Mouse (Mus musculus) heart, embryonic 10.5 days (tissue): ENCODE measurements around the gene Gm867. TPM values are rescaled to one million over a fixed set of nuclear protein-coding genes. Genes with fewer than 3 reads are reported as not detected.

Source experiments
- DNase-seq: peaks from one replicate; pipeline ENCODE4 v3.0.0-alpha.2; 2017; ENCODE audit warnings: low spot score
- H3K27ac ChIP-seq: fragments of 300-500 bp; sonication (generic); 2 replicates; pipeline ENCODE4 v1.5.1; 2016; ENCODE audit warnings: mild to moderate bottlenecking
- H3K27me3 ChIP-seq: fragments of 300-500 bp; sonication (generic); 2 replicates; pipeline ENCODE4 v1.6.1; 2016; ENCODE audit warnings: mild to moderate bottlenecking; ENCODE audit not compliant: poor library complexity, insufficient read depth, severe bottlenecking
- H3K36me3 ChIP-seq: fragments of 300-500 bp; sonication (generic); 2 replicates; pipeline ENCODE4 v1.6.1; 2016; ENCODE audit warnings: mild to moderate bottlenecking, moderate library complexity
- H3K4me1 ChIP-seq: fragments of 300-500 bp; sonication (generic); 2 replicates; pipeline ENCODE4 v1.6.1; 2016; ENCODE audit warnings: mild to moderate bottlenecking
- H3K4me3 ChIP-seq: fragments of 300-500 bp; sonication (generic); 2 replicates; pipeline ENCODE4 v1.5.1; 2016; ENCODE audit warnings: mild to moderate bottlenecking, moderate library complexity
- H3K9me3 ChIP-seq: fragments of 300-500 bp; sonication (generic); 2 replicates; pipeline ENCODE4 v1.6.1; 2016; ENCODE audit warnings: mild to moderate bottlenecking, moderate library complexity
- WGBS: fragments of 180-500 bp; shearing (Covaris S2); methylation state at CpG from one replicate; pipeline ENCODE4 v1.1.7; 2016; 5-methylcytosine and 5-hydroxymethylcytosine counted together
- polyA plus RNA-seq: library from polyadenylated mRNA; unstranded; fragments of >200 nt; fragmentation: Nextera tagmentation; extraction: Ambion mirVana; gene quantifications from 2 replicates; pipeline ENCODE4 v1.2.1, GENCODE M21; 2016

Gene Gm867
- 0.39 and 0.76 TPM in 2 replicates for polyA plus RNA-seq

DNA sequence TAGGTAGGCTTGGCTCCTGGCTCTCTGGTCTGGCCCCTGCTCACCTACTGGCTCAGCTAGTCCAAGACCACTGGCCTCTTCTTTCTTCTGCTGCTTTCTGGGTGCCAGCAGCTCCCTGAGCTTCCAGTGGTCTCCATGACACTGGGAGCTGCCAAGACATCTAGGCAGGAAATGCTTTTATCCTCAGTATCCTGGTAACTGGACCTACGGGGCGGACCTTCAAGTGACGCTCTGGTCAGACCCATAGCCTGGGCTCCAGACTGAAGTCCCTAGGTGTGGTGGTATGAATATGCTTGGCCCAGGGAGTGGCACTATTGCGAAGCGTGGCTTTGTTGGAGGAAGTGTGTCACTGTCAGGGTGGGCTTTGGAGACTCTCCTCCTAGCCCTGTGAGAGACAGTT lies at the start of gene Gm867:
Gene Gm867 (minus strand): TSS at position 153 of the 400 bp plus-strand sequence.
- Histone ChIP-seq H3K27ac (peak within 1 kb of the TSS; percentile 52; the same call in 1 of the 2 replicates), H3K27me3 (peaks cover 22% of the 10 kb centered on the region), H3K4me1 (peaks cover 42% of the 10 kb centered on the region), H3K9me3 (no peaks in the 10 kb centered on the region), H3K36me3 (0 out of 2 replicates have a peak, but pooled peaks cover 2% of the 10 kb centered on the region), H3K4me3 (no peak within 1 kb of the TSS; the same call in 1 of the 2 replicates)
- DNase-seq = no peak
- WGBS = 73% methylated on average over 5 of the region's 5 CpGs

DNA sequence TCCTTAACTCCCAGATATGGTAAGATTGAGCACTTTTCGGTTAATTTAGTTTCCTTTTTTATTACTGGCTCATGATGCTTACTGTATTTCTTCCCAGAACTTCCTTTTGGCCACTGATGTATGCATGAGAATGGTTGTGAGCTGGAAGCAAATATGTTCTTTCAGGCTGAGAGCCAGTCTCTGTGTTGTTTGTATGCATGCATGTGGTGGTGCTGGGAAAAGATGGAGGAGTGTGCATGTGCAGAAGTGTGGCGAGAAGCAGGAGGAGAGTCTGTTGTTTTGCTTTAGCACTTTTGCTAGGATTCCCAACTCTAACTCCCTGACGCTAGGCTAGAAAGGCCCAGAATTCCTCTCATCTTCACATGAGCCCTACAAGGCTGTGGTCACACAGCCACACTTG lies 39.0 kb upstream of the Gm867 start:
- 84% methylated on average over 3 of the region's 3 CpGs for WGBS
- DNase-seq = no peak
- H3K4me3 ChIP-seq = no peak overlapping the region
- H3K36me3 ChIP-seq = no peaks in the 10 kb centered on the region
- no peak overlapping the region for H3K27ac ChIP-seq
- H3K9me3 ChIP-seq = no peaks in the 10 kb centered on the region
- no peaks in the 10 kb centered on the region for H3K27me3 ChIP-seq
- H3K4me1 ChIP-seq = no peaks in the 10 kb centered on the region

DNA sequence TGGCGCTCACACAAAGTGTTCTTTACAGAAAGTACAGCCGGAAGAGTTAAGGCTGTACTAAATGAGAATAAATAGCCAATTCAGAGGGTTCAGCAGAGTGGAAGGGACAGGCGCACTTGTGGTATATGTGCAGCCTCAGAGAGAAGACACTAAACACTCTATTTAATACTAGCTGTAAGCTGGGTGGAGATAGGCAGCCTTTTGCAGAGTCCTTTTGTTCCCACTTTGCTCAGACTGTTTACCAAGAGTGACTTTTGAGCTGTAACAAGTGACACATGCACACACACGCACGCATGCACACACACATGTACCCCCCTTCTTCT lies 38.3 kb upstream of the Gm867 start:
- no peak for DNase-seq
- Histone ChIP-seq H3K27me3 (no peaks in the 10 kb centered on the region), H3K27ac (no peak overlapping the region), H3K9me3 (no peaks in the 10 kb centered on the region), H3K36me3 (no peaks in the 10 kb centered on the region), H3K4me3 (no peak overlapping the region), H3K4me1 (no peaks in the 10 kb centered on the region)
- 86% methylated on average over 5 of the region's 5 CpGs for WGBS

DNA sequence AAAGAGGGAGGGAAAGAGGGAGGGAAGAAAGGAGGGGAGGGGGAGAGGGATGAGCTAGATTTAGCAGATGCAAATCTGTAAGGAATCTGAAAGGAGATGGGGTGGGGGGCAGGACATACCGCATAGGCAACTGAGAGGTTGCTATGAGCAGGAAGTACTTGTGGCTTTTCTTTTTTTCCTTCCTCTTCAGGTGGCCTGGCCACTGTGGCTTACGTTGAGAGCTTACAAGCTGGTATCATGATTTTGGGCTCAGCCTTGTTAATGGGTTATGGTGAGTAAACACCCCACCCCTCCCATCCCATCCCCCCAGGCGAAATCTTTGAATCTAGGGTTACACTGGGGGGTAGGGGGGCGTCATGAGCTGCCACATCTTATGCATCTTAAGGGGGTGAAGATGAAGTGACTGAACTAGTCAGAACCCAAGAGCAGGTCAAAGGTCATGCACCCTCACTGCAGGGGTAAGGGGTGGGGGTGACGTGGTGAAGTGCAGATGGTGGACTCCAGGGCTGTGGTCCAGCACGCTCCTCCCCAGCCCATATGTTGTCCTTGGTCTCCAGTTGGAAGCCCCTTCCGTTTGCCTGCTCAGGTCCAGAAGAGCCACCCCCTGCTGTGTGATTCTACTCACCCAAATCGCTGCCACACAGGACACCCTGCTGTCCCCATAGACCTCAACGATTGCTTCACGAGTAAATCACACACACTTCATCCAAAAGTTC lies 37.8 kb upstream of the Gm867 start:
- H3K4me3 ChIP-seq = no peak overlapping the region
- H3K36me3 ChIP-seq = no peaks in the 10 kb centered on the region
- H3K4me1 ChIP-seq = no peaks in the 10 kb centered on the region
- no peaks in the 10 kb centered on the region for H3K9me3 ChIP-seq
- H3K27me3 ChIP-seq = no peaks in the 10 kb centered on the region
- WGBS = 38% methylated on average over 10 of the region's 10 CpGs
- DNase-seq = no peak
- no peak overlapping the region for H3K27ac ChIP-seq

DNA sequence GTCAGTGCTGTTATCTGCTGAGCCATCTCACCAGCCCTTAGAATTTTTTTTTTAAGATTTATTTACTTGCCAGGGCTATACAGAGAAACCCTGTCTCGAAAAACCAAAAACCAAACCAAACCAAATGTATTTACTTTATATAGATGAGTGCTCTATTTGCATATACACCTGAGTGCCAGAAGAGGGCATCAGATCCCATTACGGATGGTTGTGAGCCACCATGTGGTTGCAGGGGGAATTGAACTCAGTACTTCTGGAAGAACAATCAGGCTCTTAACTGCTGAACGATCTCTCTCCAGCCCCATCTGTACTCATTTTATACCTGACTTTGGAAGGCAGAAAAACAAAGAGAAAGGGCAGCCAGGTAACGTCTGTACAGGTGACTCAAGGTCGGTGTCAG lies 34.7 kb upstream of the Gm867 start:
- Histone ChIP-seq H3K27me3 (no peaks in the 10 kb centered on the region), H3K9me3 (0 out of 2 replicates have a peak, but pooled peaks cover 2% of the 10 kb centered on the region), H3K4me3 (no peak overlapping the region), H3K4me1 (no peaks in the 10 kb centered on the region), H3K36me3 (no peaks in the 10 kb centered on the region), H3K27ac (no peak overlapping the region)
- WGBS = 71% methylated on average over 5 of the region's 5 CpGs
- no peak for DNase-seq

DNA sequence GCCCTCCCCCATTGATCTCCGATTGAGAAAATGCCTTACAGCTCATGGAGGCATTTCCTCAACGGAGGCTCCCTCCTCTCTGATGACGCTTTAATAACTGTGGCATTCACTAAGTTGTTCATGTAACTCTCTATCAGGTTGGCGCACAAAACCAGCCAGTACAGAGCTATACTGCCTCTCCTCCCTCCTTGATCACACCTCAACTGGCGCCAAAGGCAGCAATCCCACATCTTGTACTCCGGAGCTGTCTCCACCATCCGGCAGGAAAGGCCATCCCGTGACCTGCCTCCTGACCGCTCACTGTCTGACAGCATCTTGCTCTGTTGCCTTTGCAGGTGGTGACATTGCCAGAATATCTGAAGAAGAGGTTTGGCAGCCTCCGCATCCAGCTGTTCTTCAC lies 33.4 kb upstream of the Gm867 start:
- no peaks in the 10 kb centered on the region for H3K27me3 ChIP-seq
- WGBS = 84% methylated on average over 10 of the region's 10 CpGs
- DNase-seq = no peak

DNA sequence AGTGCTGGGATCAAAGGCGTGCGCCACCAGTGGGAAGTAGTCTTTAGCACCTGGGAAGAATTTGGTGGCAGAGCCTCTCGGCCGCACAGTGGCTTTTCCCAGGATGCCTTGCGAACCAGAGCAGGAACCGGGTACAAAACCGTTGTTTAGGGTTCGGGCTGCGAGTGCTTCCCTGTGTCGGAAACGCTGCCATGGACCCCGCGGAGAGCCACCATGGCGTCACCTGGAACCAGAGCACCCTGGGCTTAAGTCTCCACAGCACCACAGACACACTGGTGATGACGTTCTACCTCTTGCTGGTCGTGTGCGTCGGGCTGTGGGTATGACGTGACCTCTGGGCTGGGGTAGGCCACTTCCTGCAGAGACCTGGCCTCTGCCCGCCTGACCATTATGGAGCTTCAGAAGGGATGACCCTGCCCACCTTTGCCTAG lies 13.9 kb upstream of the Gm867 start, which contains the start of gene Gm5134:
Gene Gm5134 (plus strand): TSS at position 134 of the 431 bp plus-strand sequence.
- no peaks in the 10 kb centered on the region for H3K36me3 ChIP-seq
- H3K9me3 ChIP-seq = no peaks in the 10 kb centered on the region
- H3K27ac ChIP-seq = peak within 1 kb of the TSS; percentile 48; the same call in 1 of the 2 replicates
- WGBS = 22% methylated on average over 20 of the region's 20 CpGs
- peak within 1 kb of the TSS; percentile 45 for H3K4me3 ChIP-seq
- H3K4me1 ChIP-seq = peaks cover 18% of the 10 kb centered on the region
- no peak for DNase-seq
- peaks cover 22% of the 10 kb centered on the region for H3K27me3 ChIP-seq

More for the DNA sequence above, 33.4 kb upstream of the Gm867 start:
- H3K4me3 ChIP-seq = no peak overlapping the region
- H3K36me3 ChIP-seq = no peaks in the 10 kb centered on the region
- 0 out of 2 replicates have a peak, but pooled peaks cover 2% of the 10 kb centered on the region for H3K9me3 ChIP-seq
- H3K27ac ChIP-seq = no peak overlapping the region
- no peaks in the 10 kb centered on the region for H3K4me1 ChIP-seq

DNA sequence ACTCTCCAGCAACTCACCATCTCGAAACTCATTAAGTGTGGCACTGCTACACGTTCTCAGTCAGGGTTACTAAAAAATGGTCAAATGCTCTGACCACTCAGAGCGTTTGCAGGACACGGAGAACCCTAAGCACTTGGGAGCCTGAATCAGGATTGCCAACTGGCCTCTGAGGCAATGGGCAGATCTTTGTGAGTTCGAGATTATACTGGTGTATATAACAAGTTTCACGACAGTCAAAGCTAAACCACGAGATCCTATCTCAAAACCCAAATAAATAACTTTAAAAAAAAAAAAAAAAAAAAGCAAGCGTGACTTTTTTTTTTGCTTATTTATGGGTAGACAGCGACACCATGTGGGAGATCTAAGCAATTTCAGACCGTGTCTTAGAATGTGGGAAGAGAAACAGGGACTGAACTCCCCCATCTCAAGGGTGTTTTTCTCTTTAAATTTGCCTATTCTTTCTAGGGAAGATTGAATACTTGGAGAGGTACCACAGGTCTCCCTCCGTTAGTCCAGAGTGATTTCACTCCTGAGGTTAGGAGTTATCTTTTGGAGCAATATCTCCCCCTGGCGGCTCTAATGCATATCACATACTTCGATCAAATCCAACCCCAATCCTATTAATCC lies 11.1 kb upstream of the Gm867 start:
- Histone ChIP-seq H3K36me3 (no peaks in the 10 kb centered on the region), H3K9me3 (no peaks in the 10 kb centered on the region), H3K27me3 (peaks cover 28% of the 10 kb centered on the region), H3K27ac (peak overlapping the region; percentile 77; the same call in 1 of the 2 replicates), H3K4me1 (peaks cover 18% of the 10 kb centered on the region), H3K4me3 (peak overlapping the region; percentile 70)
- DNase-seq = no peak
- WGBS = 3% methylated on average over 13 of the region's 13 CpGs

DNA sequence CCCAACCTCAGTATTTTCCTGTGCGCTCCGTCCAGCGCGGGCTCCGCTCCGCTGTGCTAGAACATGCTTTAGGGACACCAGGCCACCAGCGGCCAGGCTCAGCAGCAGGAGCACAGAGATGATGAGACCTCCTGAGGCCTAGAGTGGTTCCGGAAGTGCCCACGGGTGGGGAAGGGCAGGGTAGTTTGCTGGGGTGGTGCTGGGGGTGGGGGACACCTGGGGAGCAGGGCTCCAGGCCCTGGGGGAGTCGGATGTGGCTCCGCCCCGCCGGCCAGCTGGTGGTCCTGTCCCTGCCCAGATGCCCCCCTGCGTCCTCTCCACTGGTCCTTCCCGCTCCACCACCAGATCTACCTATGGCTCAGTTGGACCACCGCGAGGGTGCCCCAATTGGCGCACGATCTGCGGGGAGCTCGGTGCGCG lies 10.3 kb upstream of the Gm867 start:
- Histone ChIP-seq H3K4me1 (peaks cover 18% of the 10 kb centered on the region), H3K36me3 (no peaks in the 10 kb centered on the region), H3K9me3 (no peaks in the 10 kb centered on the region), H3K27ac (peak overlapping the region; percentile 77), H3K27me3 (peaks cover 28% of the 10 kb centered on the region), H3K4me3 (peak overlapping the region; percentile 70)
- 1% methylated on average over 23 of the region's 23 CpGs for WGBS
- no peak for DNase-seq

DNA sequence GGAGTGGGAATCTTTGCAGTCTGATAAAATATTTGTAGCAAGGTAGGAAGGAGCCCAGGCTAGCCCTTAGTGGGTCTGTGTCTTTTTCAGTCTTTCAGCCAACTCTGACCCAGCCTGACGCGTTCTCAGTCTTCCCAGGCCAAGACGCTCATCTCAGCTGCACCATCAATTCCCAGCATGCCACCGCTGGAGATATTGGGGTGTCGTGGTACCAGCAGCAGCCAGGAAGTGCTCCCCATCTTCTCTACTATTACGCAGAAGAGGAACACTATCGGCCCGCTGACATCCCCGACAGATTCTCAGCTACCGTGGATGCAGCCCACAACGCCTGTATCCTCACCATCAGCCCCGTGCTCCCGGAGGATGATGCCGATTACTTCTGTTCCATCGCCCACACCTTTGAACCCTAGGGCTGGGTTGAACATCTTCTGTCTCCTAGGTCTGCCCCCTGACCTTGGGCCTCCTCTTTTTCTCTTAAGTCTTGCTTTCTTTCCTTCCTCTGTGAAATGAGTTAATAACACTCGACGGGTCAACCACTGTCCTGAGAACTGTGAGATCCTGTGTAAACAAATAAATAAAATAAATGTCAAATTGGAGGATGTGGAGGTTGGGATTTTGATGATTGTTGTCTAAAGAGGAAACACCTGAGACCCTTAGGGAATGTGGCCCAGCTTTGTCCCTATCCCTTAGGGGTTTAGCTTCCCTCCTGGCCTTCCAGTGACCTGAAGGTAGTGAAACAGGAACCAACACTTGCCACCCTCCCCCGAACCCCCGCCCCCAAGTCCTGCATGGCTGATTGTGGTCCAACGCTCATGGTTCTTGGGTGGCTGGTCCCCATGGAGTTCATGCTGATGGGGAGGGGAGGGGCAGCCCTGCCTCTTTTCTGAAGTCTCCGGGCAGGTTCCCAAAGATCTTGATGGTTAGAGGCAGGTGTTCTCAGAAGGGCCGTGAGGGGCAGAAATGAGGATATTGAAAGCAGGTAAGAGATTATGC lies 8.9 kb upstream of the Gm867 start:
- peaks cover 28% of the 10 kb centered on the region for H3K27me3 ChIP-seq
- no peak for DNase-seq
- 76% methylated on average over 22 of the region's 22 CpGs for WGBS
- peaks cover 14% of the 10 kb centered on the region for H3K4me1 ChIP-seq
- H3K36me3 ChIP-seq = no peaks in the 10 kb centered on the region
- H3K9me3 ChIP-seq = no peaks in the 10 kb centered on the region
- H3K4me3 ChIP-seq = no peak overlapping the region
- no peak overlapping the region for H3K27ac ChIP-seq

DNA sequence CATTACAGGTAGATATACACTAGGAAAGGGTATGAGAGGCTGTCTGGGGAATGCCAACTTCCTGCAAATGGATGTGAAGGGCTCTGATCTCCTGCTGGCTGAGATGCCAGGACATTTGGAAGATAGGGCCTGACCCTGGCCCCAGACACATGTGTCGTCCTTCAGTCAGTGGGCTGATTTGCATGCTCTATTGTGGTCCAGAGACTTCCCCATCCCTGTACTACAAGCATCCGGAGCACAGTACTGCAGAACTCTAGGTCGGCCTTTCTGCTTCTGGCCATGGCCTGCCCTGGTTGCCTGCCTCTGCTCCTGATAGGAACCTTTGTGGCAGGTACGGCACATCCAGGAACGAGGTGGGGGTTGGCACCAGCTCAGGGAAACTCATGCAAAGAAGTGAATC lies 7.6 kb upstream of the Gm867 start:
- 76% methylated on average over 5 of the region's 5 CpGs for WGBS
- no peak overlapping the region for H3K4me3 ChIP-seq
- peaks cover 25% of the 10 kb centered on the region for H3K27me3 ChIP-seq
- no peaks in the 10 kb centered on the region for H3K36me3 ChIP-seq
- no peaks in the 10 kb centered on the region for H3K9me3 ChIP-seq
- DNase-seq = no peak
- peaks cover 11% of the 10 kb centered on the region for H3K4me1 ChIP-seq
- no peak overlapping the region for H3K27ac ChIP-seq

DNA sequence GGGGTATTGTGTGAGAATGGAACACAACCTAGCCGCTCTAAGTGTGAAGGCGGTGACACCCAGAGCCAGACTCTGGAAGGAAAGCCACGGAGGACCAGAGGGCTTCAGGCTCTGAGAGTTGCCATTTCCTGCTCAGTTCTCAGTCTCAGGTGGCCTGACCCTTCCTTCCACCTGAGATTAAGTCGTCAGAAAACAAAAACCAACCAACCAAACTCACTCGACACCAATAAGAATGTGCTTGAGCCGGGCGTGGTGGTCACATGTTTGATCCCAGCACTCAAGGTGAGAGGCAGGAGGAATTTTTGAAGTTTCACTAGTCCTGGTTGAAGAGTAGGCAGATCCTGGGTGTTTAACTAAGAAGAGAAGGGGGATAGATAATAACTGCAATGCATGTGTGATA lies 5.4 kb upstream of the Gm867 start:
- H3K9me3 ChIP-seq = no peaks in the 10 kb centered on the region
- H3K36me3 ChIP-seq = no peaks in the 10 kb centered on the region
- WGBS = 78% methylated on average over 7 of the region's 7 CpGs
- DNase-seq = no peak
- H3K4me3 ChIP-seq = no peak overlapping the region
- H3K4me1 ChIP-seq = peaks cover 6% of the 10 kb centered on the region
- H3K27ac ChIP-seq = no peak overlapping the region
- H3K27me3 ChIP-seq = peaks cover 19% of the 10 kb centered on the region
